Mouse (Mus musculus) ES-Bruce4 (cell line): Measurements from ENCODE around the gene Ubtf. TPM values are rescaled to one million over a fixed set of nuclear protein-coding genes. Genes with fewer than 3 reads are reported as not detected.
A peak's percentile ranks its signal among the peaks of the same experiment; 100 is the strongest.

ENCODE experiments used
- H3K27ac ChIP-seq: 2 replicates; pipeline ENCODE4 v1.5.1; 2012; ENCODE audit warnings: low read length, inconsistent platforms; ENCODE audit not compliant: insufficient read depth
- H3K27me3 ChIP-seq: 2 replicates; pipeline ENCODE4 v1.6.1; 2012; ENCODE audit warnings: mild to moderate bottlenecking, low read length, inconsistent platforms; ENCODE audit not compliant: control insufficient read depth, poor library complexity, insufficient read depth, severe bottlenecking
- H3K36me3 ChIP-seq: 2 replicates; pipeline ENCODE4 v1.6.1; 2012; ENCODE audit warnings: inconsistent platforms, mild to moderate bottlenecking, low read length, moderate library complexity; ENCODE audit not compliant: control insufficient read depth, poor library complexity, insufficient read depth, severe bottlenecking
- H3K4me1 ChIP-seq: one replicate; pipeline ENCODE4 v1.8.1; 2011; ENCODE audit warnings: low read length; ENCODE audit not compliant: control insufficient read depth, insufficient read depth
- H3K4me3 ChIP-seq: 2 replicates; pipeline ENCODE4 v1.5.1; 2011; ENCODE audit warnings: low read depth, mild to moderate bottlenecking, low read length
- H3K9ac ChIP-seq: 2 replicates; pipeline ENCODE4 v1.6.1; 2012; ENCODE audit warnings: low read depth, mild to moderate bottlenecking, inconsistent platforms; ENCODE audit not compliant: poor library complexity, severe bottlenecking
- H3K9me3 ChIP-seq: replicated peaks from 2 replicates; pipeline ENCODE4 v1.6.1; 2012; ENCODE audit warnings: mild to moderate bottlenecking, low read length, inconsistent platforms; ENCODE audit not compliant: control insufficient read depth, poor library complexity, insufficient read depth, severe bottlenecking
- CTCF ChIP-seq: IDR thresholded peaks from one replicate; pipeline ENCODE4 v1.8.1; 2011; ENCODE audit warnings: low read depth, low read length
- EP300 ChIP-seq: IDR thresholded peaks from 2 replicates; pipeline ENCODE4 v1.6.1; 2011; ENCODE audit warnings: low read depth, low read length; ENCODE audit not compliant: insufficient read depth
- POLR2A ChIP-seq: IDR thresholded peaks from one replicate; pipeline ENCODE4 v1.8.1; 2011; ENCODE audit warnings: low read length; ENCODE audit not compliant: insufficient read depth
- polyA plus RNA-seq: library from polyadenylated mRNA; stranded (reverse); fragments of >200 nt; gene quantifications from 2 replicates; pipeline ENCODE4 v1.2.4, GENCODE M21; 2011; ENCODE audit warnings: low read depth; ENCODE audit not compliant: missing spikeins, insufficient read depth, insufficient read length

Ubtf gene
- polyA plus RNA-seq, 1 experiment, result 82.0 TPM

DNA sequence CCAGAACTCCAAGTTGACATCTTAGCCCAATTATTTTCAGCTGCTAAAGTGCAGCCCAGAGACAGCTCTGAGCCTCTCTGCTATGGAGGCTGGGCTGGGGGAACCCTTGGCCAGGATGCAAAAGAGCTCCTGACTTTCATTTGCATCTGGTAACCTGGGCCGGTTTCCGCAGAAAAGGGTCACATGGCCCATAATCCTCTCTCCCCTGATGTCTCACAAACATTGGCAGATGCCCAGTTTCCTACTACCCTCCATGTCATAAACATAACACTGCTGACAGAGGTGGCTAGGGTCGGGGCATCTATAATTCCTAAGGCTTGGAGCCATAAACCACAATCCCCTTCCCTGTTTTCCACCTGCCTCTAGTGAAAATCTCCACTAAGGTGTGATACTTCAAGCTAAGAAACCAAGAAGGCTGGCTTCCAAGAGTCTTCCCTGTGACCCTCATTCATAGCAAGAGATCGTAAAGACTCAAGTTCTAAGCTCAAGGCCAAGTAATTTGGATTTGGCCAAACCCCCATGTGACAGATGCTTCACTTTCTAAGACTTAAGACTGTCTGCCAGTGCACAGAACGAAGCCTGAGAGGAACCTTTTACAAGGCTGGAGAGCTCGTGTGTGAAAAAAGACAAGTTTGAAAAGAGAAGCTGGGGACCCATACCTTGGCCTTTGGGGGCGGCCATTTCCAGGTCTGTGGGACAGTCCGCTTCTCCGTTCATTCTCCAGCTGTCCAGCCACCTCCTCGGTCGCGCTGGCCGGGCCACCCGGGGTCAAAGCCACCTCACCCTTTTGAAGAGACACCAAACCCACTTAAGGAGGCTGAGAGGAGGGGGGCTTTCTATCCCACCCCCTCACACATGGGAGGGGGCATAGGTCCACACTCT, 3.6 kb downstream of the Ubtf start:
- peak overlapping the region; percentile 100 for H3K9ac ChIP-seq
- H3K36me3 ChIP-seq, result peaks cover 24% of the 10 kb centered on the region
- H3K27me3 ChIP-seq, result no peaks in the 10 kb centered on the region
- H3K4me1 ChIP-seq, result no peaks in the 10 kb centered on the region
- H3K27ac ChIP-seq, result peak overlapping the region; percentile 80
- TF ChIP-seq POLR2A (no peak), EP300 (no peak), CTCF (no peak)
- no peaks in the 10 kb centered on the region for H3K9me3 ChIP-seq
- peak overlapping the region; percentile 94 for H3K4me3 ChIP-seq

- no peak overlapping the region for H3K9ac ChIP-seq
- TF ChIP-seq EP300 (no peak), POLR2A (no peak), CTCF (no peak)
Observed at GRCm38 (mm10) chr11:102314321-102314720, 5.2 kb downstream of the Ubtf start.

DNA sequence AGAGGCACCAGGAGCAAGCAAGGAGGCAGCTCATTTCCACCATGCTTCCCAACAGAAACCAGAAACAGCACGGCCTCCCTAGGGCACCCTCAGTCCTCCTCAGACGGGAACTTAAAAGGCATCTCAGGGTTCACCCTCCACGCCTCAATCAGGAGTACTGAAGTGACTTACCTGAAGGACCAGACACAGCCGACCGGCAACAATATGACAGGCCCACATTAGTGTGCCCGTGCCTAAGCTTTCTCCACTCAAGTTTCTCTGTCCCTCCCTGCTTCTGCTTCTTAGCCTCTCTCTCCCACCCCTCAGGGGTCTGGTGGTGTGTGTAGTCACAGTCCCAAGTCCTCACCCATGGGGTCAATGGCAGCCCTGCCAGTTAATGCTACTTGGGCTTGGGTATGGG, 7.0 kb downstream of the Ubtf start:
- H3K4me3 ChIP-seq, result no peak overlapping the region
- H3K27me3 ChIP-seq, result no peaks in the 10 kb centered on the region
- no peak overlapping the region for H3K27ac ChIP-seq
- no peaks in the 10 kb centered on the region for H3K4me1 ChIP-seq
- H3K36me3 ChIP-seq, result peaks cover 35% of the 10 kb centered on the region
- H3K9me3 ChIP-seq, result no peaks in the 10 kb centered on the region
- TF ChIP-seq EP300, result no peak
- TF ChIP-seq CTCF, result no peak
- TF ChIP-seq POLR2A, result no peak
- H3K9ac ChIP-seq, result no peak overlapping the region

More at GRCm38 (mm10) chr11:102314321-102314720, 5.2 kb downstream of the Ubtf start:
- H3K27me3 ChIP-seq, result no peaks in the 10 kb centered on the region
- no peak overlapping the region for H3K4me3 ChIP-seq
- no peak overlapping the region for H3K27ac ChIP-seq
- peaks cover 27% of the 10 kb centered on the region for H3K36me3 ChIP-seq
- H3K9me3 ChIP-seq, result no peaks in the 10 kb centered on the region
- no peaks in the 10 kb centered on the region for H3K4me1 ChIP-seq

GRCm38 (mm10) chr11:102311966-102312365, 7.6 kb downstream of the Ubtf start:
- TF ChIP-seq CTCF, result no peak
- TF ChIP-seq EP300, result no peak
- TF ChIP-seq POLR2A, result no peak
- Histone ChIP-seq H3K36me3 (peaks cover 40% of the 10 kb centered on the region), H3K27me3 (no peaks in the 10 kb centered on the region), H3K4me3 (no peak overlapping the region), H3K4me1 (no peaks in the 10 kb centered on the region), H3K27ac (no peak overlapping the region), H3K9ac (no peak overlapping the region), H3K9me3 (no peaks in the 10 kb centered on the region)

DNA sequence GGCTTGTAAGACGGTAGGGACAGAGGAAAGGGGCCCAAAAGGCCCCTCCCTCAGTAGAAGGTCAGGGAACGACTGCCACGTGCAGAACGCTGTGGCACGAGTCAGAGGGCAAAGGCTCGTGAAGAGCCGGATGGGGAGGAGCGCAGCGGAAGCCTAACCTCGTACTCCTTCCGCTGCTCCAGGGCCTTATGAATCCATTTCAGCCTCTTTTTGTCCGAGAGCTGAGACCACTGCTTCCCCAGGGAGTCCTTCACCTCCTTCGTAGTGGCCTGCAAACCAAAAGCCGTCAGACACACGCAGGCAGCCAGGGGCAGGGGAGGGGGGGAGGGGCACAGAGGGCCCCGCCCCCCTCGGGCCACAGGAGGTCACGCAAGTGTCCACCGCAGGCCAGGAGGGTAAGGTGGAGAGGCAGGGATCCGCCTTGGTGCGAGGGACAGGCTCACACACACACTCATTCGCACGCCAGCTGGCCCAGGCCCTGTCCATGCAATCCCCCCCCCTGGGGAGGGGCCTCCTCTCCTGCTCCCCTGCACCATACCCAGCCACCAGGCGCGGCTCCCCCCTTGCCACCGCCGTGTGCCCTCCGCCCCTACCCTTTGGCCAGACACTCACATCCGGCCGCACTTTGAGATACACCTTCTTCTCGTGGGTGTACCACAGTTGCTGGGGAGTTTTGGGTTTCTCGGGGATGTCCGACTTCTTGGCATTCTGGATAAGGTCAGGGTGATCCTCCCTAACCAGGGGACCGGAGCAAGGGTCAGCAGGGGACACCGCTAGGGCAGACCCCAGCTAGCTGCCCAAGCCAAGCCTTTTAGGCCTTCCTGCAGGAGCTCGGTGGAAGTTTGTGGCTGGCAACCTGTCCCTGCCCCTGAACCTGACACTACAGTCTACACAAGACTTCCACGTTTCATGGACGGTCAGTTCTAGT, 8.5 kb downstream of the Ubtf start:
- peak overlapping the region; percentile 70 for H3K4me3 ChIP-seq
- H3K36me3 ChIP-seq, result peaks cover 50% of the 10 kb centered on the region

More for the DNA sequence above, 8.5 kb downstream of the Ubtf start:
- no peak for TF ChIP-seq CTCF
- TF ChIP-seq EP300, result no peak
- TF ChIP-seq POLR2A, result no peak
- H3K9me3 ChIP-seq, result no peaks in the 10 kb centered on the region
- H3K9ac ChIP-seq, result peak overlapping the region; percentile 71
- H3K27ac ChIP-seq, result no peak overlapping the region
- no peaks in the 10 kb centered on the region for H3K27me3 ChIP-seq
- H3K4me1 ChIP-seq, result no peaks in the 10 kb centered on the region
